Mouse (Mus musculus) hindbrain, embryonic 10.5 days (tissue): ENCODE results near the gene Atp2b2. TPM values are rescaled to one million over a fixed set of nuclear protein-coding genes. Genes with fewer than 3 reads are reported as not detected.

Source experiments
- DNase-seq: peaks from one replicate; pipeline ENCODE4 v3.0.0-alpha.2; 2017; ENCODE audit warnings: low spot score
- H3K27ac ChIP-seq: fragments of 300-500 bp; sonication (generic); 2 replicates; pipeline ENCODE4 v1.5.1; 2016; ENCODE audit warnings: mild to moderate bottlenecking, moderate library complexity
- H3K27me3 ChIP-seq: fragments of 300-500 bp; sonication (generic); 2 replicates; pipeline ENCODE4 v1.6.1; 2016; ENCODE audit warnings: mild to moderate bottlenecking; ENCODE audit not compliant: poor library complexity, insufficient read depth, severe bottlenecking
- H3K36me3 ChIP-seq: fragments of 300-500 bp; sonication (generic); 2 replicates; pipeline ENCODE4 v1.6.1; 2016; ENCODE audit warnings: mild to moderate bottlenecking, moderate library complexity
- H3K4me1 ChIP-seq: fragments of 300-500 bp; sonication (generic); replicated peaks from 2 replicates; pipeline ENCODE4 v1.6.1; 2016; ENCODE audit warnings: mild to moderate bottlenecking
- H3K4me3 ChIP-seq: fragments of 300-500 bp; sonication (generic); 2 replicates; pipeline ENCODE4 v1.5.1; 2016; ENCODE audit warnings: mild to moderate bottlenecking, moderate library complexity
- H3K9me3 ChIP-seq: fragments of 300-500 bp; sonication (generic); 2 replicates; pipeline ENCODE4 v1.6.1; 2016; ENCODE audit warnings: mild to moderate bottlenecking, moderate library complexity
- whole genome bisulfite sequencing: fragments of 180-500 bp; shearing (Covaris S2); methylation state at CpG from one replicate; pipeline ENCODE4 v1.1.7; 2016; 5-methylcytosine and 5-hydroxymethylcytosine counted together
- polyA plus RNA-seq: library from polyadenylated mRNA; unstranded; fragments of >200 nt; fragmentation: Nextera tagmentation; extraction: Ambion mirVana; gene quantifications from 2 replicates; pipeline ENCODE4 v1.2.1, GENCODE M21; 2016

The Atp2b2 gene
- polyA plus RNA-seq, 1 experiment from 2014 or later: 5.8 TPM

- DNase-seq: no peak
- no peaks in the 10 kb centered on the region for H3K27me3 ChIP-seq
- H3K27ac ChIP-seq: no peak overlapping the region
- H3K9me3 ChIP-seq: no peaks in the 10 kb centered on the region
- no peaks in the 10 kb centered on the region for H3K4me1 ChIP-seq
- no peaks in the 10 kb centered on the region for H3K36me3 ChIP-seq
- 73% methylated on average over 6 of the region's 6 CpGs for WGBS
- H3K4me3 ChIP-seq: no peak overlapping the region
These were observed 41.5 kb downstream of the Atp2b2 start for GRCm38 (mm10) chr6:114000928-114001327.

DNA sequence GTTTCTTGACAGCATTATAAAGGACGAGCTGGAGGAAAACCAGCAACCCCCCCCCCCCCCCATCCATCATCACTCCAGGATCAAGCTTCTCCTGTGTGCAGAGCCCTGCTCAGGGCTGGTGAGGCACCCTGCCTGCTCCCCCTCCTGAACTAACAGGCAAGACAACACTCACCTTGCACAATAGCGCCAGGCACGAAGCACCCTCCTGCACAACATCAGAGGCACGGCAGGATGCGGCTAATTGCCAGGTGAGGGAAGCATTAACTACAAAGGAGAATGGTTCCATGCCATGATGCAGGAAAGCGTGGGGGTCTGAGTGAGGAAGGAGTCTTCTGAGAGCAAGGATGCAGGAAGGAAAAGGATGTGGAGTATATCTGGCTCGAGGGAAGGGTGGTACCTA lies 42.1 kb downstream of the Atp2b2 start:
- H3K4me3 ChIP-seq: no peak overlapping the region
- H3K27me3 ChIP-seq: no peaks in the 10 kb centered on the region
- no peak overlapping the region for H3K27ac ChIP-seq
- H3K36me3 ChIP-seq: no peaks in the 10 kb centered on the region
- WGBS: 62% methylated on average over 7 of the region's 7 CpGs
- no peak for DNase-seq
- H3K9me3 ChIP-seq: no peaks in the 10 kb centered on the region
- no peaks in the 10 kb centered on the region for H3K4me1 ChIP-seq

DNA sequence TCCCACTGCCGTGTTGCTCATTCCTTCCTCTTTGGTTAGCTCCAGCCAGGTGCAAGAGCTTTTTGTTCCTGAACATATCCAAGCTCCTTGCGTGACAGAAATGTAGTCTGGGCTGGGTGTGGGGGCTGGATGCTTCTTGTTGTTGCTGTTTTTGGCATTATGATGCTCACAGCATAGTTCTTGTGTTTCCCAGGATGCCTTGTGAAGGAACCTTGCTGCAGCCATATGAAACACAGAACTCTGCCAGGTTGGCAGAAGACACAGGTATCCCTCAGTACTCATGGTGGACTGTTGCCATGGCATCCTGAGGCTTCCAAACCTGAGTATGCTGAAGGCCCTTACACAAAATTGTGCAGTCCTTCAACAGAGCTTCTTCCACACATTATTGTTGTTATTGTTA lies 44.0 kb downstream of the Atp2b2 start:
- H3K4me1 ChIP-seq: no peaks in the 10 kb centered on the region
- WGBS: 83% methylated on average over 2 of the region's 2 CpGs
- no peak overlapping the region for H3K4me3 ChIP-seq
- no peak overlapping the region for H3K27ac ChIP-seq
- no peaks in the 10 kb centered on the region for H3K27me3 ChIP-seq
- H3K9me3 ChIP-seq: no peaks in the 10 kb centered on the region
- DNase-seq: no peak
- no peaks in the 10 kb centered on the region for H3K36me3 ChIP-seq

GRCm38 (mm10) chr6:113994176-113994575 lies 48.2 kb downstream of the Atp2b2 start:
- H3K27me3 ChIP-seq: no peaks in the 10 kb centered on the region
- H3K4me3 ChIP-seq: no peak overlapping the region
- WGBS: 92% methylated on average over 5 of the region's 5 CpGs
- DNase-seq: no peak
- no peaks in the 10 kb centered on the region for H3K36me3 ChIP-seq
- peaks cover 6% of the 10 kb centered on the region; the same call in 1 of the 2 replicates for H3K4me1 ChIP-seq
- H3K27ac ChIP-seq: no peak overlapping the region
- H3K9me3 ChIP-seq: no peaks in the 10 kb centered on the region

- Histone ChIP-seq H3K27me3 (no peaks in the 10 kb centered on the region), H3K27ac (no peak overlapping the region), H3K9me3 (no peaks in the 10 kb centered on the region), H3K4me1 (peaks cover 6% of the 10 kb centered on the region; the same call in 1 of the 2 replicates), H3K36me3 (no peaks in the 10 kb centered on the region), H3K4me3 (no peak overlapping the region)
- whole genome bisulfite sequencing: 70% methylated on average over 2 of the region's 2 CpGs
- no peak for DNase-seq
These were observed 50.3 kb downstream of the Atp2b2 start for GRCm38 (mm10) chr6:113992101-113992500.

GRCm38 (mm10) chr6:113991482-113991881 lies 50.9 kb downstream of the Atp2b2 start:
- H3K36me3 ChIP-seq: no peaks in the 10 kb centered on the region
- no peaks in the 10 kb centered on the region for H3K27me3 ChIP-seq
- H3K27ac ChIP-seq: 0 out of 2 replicates have a peak overlapping the region, but pooled peaks have one; percentile 23
- DNase-seq: no peak
- H3K4me1 ChIP-seq: peaks cover 9% of the 10 kb centered on the region; the same call in 1 of the 2 replicates
- H3K4me3 ChIP-seq: no peak overlapping the region
- no peaks in the 10 kb centered on the region for H3K9me3 ChIP-seq
- WGBS: 59% methylated on average over 11 of the region's 11 CpGs

- Histone ChIP-seq H3K27me3 (no peaks in the 10 kb centered on the region), H3K9me3 (no peaks in the 10 kb centered on the region), H3K4me3 (no peak overlapping the region), H3K36me3 (no peaks in the 10 kb centered on the region), H3K4me1 (peaks cover 24% of the 10 kb centered on the region), H3K27ac (no peak overlapping the region)
- WGBS: 24% methylated on average over 1 of the region's 1 CpGs
- DNase-seq: no peak
These were observed 52.4 kb downstream of the Atp2b2 start for GRCm38 (mm10) chr6:113990044-113990443.

GRCm38 (mm10) chr6:113988521-113988920 lies 53.9 kb downstream of the Atp2b2 start:
- 90% methylated on average over 2 of the region's 2 CpGs for WGBS
- Histone ChIP-seq H3K9me3 (no peaks in the 10 kb centered on the region), H3K4me1 (peaks cover 37% of the 10 kb centered on the region), H3K27ac (no peak overlapping the region), H3K27me3 (no peaks in the 10 kb centered on the region), H3K36me3 (no peaks in the 10 kb centered on the region), H3K4me3 (no peak overlapping the region)
- DNase-seq: no peak

GRCm38 (mm10) chr6:113986671-113987070 lies 55.7 kb downstream of the Atp2b2 start:
- Histone ChIP-seq H3K9me3 (no peaks in the 10 kb centered on the region), H3K27me3 (no peaks in the 10 kb centered on the region), H3K36me3 (no peaks in the 10 kb centered on the region), H3K4me1 (peaks cover 36% of the 10 kb centered on the region), H3K4me3 (no peak overlapping the region), H3K27ac (no peak overlapping the region)
- WGBS: 77% methylated on average over 4 of the region's 4 CpGs
- DNase-seq: no peak

DNA sequence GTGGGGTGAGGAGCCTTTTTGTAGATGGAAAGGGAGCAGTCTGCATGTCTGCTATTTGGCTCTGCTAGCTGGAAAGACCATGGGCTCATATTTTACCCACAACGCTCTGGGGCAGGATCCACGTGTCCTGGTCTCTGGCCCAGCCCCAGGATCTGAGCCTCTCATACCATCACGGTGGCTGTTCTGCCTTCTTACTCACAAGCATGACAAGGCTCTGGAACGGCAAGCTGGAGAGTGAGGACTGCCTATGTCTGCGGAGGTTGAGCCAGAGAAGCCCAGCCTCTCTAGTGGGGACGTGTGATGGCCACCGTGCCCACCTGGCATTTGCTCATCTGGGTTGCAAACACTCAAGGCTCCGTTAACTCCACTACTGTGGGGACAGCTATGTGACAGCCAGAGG lies 63.7 kb downstream of the Atp2b2 start:
- no peaks in the 10 kb centered on the region for H3K36me3 ChIP-seq
- no peak overlapping the region for H3K4me3 ChIP-seq
- 89% methylated on average over 8 of the region's 8 CpGs for WGBS
- no peaks in the 10 kb centered on the region for H3K4me1 ChIP-seq
- H3K9me3 ChIP-seq: no peaks in the 10 kb centered on the region
- no peak for DNase-seq
- H3K27me3 ChIP-seq: no peaks in the 10 kb centered on the region
- no peak overlapping the region for H3K27ac ChIP-seq

- H3K4me1 ChIP-seq: no peaks in the 10 kb centered on the region
- H3K4me3 ChIP-seq: no peak overlapping the region
- no peak overlapping the region for H3K27ac ChIP-seq
- no peaks in the 10 kb centered on the region for H3K9me3 ChIP-seq
- WGBS: 82% methylated on average over 5 of the region's 5 CpGs
- no peak for DNase-seq
- no peaks in the 10 kb centered on the region for H3K36me3 ChIP-seq
- no peaks in the 10 kb centered on the region for H3K27me3 ChIP-seq
These were observed 64.2 kb downstream of the Atp2b2 start for GRCm38 (mm10) chr6:113978091-113978650.

DNA sequence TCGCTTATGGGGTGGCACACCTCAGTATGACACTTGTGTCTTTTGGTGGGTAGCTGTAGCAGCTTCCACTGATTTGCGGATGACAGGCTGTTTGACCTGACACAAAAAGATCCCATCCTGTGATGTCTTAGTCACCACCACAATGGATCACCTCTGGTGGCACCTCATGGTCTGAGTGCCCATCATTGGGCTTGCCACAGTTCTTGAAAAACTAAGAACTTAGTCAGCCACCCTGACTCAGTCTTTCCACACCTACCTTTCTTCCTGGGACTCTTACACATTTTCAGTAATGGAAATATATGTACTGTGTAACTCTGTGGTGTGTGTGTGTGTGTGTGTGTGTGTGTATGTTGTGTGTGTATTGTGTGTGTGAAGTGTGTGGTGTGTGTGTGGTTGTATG lies 71.5 kb downstream of the Atp2b2 start:
- WGBS: 81% methylated on average over 2 of the region's 2 CpGs
- no peaks in the 10 kb centered on the region for H3K36me3 ChIP-seq
- no peak overlapping the region for H3K4me3 ChIP-seq
- no peak overlapping the region for H3K27ac ChIP-seq
- DNase-seq: no peak
- no peaks in the 10 kb centered on the region for H3K9me3 ChIP-seq
- H3K4me1 ChIP-seq: peaks cover 24% of the 10 kb centered on the region
- peaks cover 3% of the 10 kb centered on the region; the same call in 1 of the 2 replicates for H3K27me3 ChIP-seq

DNA sequence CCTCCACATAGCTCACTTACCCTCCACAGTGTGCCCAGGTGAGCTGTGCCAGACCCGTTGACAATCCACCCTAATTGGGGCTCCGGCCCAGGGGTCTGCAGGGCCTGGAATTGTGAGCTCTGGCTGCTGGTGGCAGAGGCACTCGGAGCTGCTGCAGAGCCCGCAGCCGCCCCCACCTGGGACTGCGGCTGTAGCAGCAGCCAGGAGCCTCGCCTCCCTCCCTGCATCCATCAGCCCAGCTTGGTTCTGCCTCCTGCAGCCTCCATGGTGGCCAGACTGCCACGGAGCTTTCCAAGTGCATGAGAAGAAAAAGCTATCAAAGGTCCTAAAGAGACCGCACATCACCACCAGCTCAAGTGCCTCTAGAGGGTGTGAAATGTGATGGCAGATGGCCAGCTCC lies 71.9 kb downstream of the Atp2b2 start:
- no peak for DNase-seq
- Histone ChIP-seq H3K9me3 (no peaks in the 10 kb centered on the region), H3K36me3 (no peaks in the 10 kb centered on the region), H3K27me3 (peaks cover 3% of the 10 kb centered on the region; the same call in 1 of the 2 replicates), H3K27ac (no peak overlapping the region), H3K4me3 (no peak overlapping the region), H3K4me1 (peaks cover 29% of the 10 kb centered on the region)
- 53% methylated on average over 9 of the region's 9 CpGs for WGBS

- Histone ChIP-seq H3K4me3 (no peak overlapping the region), H3K27me3 (peaks cover 3% of the 10 kb centered on the region; the same call in 1 of the 2 replicates), H3K36me3 (no peaks in the 10 kb centered on the region), H3K4me1 (peaks cover 31% of the 10 kb centered on the region), H3K27ac (no peak overlapping the region), H3K9me3 (no peaks in the 10 kb centered on the region)
- WGBS: 44% methylated on average over 3 of the region's 3 CpGs
- no peak for DNase-seq
These were observed 72.7 kb downstream of the Atp2b2 start for GRCm38 (mm10) chr6:113969751-113970150.
